Mouse (Mus musculus) urinary bladder, postnatal 25 days (tissue): ENCODE data around the gene Fmo4.
"Not testable (repeated sequence)": the region's sequence is repeated elsewhere in the genome, so short reads cannot be mapped to it uniquely, and the experiment has no call there.

ENCODE experiments used
- DNase-seq: peaks from one replicate; pipeline ENCODE4 v3.0.0; 2022; ENCODE audit warnings: low spot score

The Fmo4 gene

DNA sequence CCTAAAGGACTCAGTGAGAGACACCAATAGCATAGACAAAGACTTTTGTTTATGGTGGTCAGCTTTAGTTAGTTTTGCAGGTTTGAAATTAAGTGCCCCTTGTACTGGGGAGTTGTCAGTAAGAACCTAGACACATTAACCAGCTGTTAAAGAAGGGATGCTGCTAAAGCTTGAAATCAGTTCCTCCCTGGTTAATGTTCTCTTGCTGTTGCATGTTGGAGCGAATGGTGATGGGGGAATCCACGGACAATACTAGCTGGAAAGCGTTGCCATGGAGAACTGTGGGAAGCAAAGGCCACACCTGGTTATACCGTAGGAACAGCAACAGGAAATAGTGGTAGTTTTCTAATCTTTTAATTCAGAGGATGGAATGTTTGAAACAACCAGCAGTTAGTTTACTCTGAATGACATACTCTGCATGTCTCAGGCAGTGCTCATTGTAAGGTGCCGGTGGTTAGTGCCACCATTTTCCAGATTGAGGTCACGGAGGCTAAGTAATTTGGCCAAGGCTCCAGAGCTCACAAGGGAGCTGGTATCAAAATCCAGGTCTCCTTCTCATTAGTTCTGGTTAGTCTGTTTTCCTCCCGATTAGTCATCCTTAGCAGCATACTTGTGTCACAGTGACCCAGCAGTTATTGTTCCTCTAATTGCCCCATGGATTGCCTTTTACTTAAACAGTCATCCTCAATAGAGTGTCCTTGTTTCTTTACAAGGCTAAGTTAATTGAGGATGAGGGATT is 21.3 kb downstream of the Fmo4 start:
- no peak for DNase-seq

DNA sequence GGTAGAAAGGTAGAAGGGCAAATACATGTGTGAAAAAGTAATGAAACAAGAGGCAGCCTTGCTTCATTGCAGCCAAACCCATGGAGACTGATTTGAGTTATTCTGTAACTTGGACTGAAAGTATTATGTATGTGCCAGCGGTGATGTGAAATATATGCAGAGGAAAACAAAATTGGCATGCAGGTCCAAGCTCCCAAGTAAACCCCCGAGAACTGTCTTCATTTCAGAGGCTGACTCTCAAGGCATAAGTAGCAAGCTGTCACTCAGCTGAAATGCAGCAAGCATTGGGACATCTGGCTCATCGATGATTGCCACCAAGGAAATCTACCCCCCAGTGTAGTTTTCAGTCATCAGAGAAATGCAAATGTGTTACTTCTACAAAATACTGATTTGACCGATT is 28.6 kb downstream of the Fmo4 start:
- no peak for DNase-seq

- no peak for DNase-seq
Observed at GRCm38 (mm10) chr1:162783669-162784248, 30.0 kb downstream of the Fmo4 start.

DNA sequence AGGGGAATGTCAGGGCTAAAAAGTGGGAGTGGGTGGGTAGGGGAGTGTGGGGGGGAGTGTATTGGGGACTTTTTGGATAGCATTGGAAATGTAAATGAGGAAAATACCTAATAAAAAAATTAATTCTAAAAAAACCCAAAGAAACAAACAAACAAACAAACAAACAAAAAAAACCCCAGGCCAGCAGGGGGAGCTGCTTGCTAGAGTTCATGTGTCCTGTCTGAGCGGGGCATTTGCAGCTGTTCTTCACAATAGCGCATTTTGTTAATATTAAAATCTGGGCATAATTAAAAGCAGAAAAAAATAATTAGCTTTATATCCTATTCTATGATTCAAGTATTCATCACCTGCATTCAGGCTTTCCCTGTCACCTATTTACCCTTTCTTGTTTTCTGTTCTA is 32.7 kb downstream of the Fmo4 start:
- not testable (repeated sequence) for DNase-seq

- no peak for DNase-seq
Observed at GRCm38 (mm10) chr1:162777943-162778538, 35.7 kb downstream of the Fmo4 start.

DNA sequence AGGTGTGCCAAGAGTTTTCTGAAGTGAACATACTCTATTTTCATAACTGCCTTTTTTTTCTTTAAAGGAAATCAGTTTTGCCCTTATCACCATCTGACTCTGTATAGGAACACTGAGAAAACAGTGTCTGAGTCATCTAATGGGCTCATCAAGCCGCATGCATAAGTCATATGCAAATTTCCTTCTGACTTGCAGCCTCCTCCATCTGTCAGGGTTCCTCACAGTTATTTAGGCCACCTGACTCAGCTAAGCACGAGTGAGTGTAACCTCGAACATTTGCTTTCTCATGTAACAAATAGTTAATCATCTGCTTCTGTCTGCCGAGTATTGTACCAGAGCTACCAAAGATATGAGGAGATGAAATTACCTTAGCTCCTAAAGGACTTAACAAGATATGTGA is 40.1 kb downstream of the Fmo4 start:
- DNase-seq = no peak

DNA sequence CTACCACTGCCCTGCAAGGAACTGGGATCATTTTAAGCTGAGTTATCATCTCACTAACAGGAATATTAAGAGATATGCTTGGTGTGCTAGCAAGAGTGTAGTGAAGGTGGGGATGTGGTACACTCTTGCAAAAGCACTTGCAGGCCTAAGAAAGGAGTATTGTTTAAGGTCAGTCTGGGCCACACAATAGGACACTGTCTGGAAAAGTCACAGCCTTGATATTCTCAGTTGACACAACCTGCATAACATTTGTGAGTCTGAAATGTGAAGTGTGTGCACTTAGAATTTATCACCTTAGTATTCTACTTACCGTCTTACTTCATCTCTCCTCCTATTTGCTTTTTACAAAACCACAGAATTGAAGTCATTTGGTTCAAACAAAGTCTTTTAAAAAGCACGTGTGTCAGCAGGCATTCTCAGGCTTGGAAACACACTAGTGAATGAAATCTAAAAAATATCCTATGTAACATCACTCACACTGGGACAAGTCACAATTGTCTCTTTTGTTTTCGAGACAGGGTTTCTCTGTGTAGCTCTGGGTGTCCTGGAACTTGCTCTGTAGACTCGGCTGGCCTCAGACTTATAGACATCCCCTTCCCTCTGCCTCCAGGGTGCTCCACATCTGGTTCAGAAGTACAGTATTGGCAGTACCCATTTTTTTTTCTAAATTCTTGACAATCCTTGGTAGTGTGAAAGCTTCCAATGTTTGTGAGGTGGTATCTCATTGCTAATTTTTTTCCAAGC is 42.0 kb downstream of the Fmo4 start:
- DNase-seq = no peak

GRCm38 (mm10) chr1:162752009-162752408 is 61.8 kb downstream of the Fmo4 start:
- DNase-seq = no peak

- DNase-seq = no peak
Observed at GRCm38 (mm10) chr1:162749607-162750006, 64.2 kb downstream of the Fmo4 start.

GRCm38 (mm10) chr1:162748761-162749160 is 65.0 kb downstream of the Fmo4 start:
- no peak for DNase-seq
